Comparison of ENCODE assay signal across 8 mouse cellular contexts in the genomic region with DNA sequence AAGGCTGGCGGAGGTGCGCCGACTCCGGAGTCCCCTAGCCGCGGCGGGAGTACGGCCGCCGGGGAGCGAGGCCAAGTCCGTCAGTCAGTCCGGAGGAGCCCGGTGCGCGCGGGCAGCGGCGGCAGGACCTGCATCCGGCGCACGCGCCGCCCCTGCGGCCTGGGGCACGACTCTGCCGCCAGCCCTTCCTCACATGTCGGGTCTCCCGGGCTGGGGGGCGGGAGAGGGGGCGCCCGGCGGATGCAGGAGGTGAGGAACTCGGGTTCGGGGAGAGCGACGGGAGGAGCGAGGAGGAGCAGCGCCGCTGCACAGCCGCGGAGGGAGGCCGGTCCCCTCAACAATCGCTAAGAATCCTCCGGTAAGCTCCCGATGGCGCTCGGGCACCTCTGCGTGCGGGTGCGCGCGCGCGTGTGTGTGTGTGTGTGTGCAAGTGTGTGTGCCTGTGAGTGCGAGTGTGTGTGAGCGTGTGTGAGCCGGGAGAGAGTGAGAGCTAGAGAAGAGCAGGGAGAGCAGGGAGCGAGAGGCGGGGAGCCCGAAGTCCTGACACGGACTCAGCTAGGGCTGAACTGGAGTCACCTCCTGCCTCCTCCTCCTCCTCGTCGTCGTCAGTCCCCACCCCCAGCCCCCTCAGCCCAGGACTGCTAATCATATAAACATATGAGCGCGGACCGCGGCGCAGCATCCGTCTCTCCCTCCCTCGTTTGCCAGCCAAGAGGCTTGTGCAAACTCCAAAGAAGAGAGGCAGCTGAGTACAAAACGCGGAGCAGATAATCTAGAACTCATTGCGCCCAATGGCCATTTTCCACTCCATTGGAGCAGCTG. TPM values are rescaled to one million over a fixed set of nuclear protein-coding genes. Genes with fewer than 3 reads are reported as not detected.
DNase-seq lines count a peak whose midpoint lies in the region; ATAC-seq and TF ChIP-seq lines count a peak whose summit lies in the region.

No protein-coding gene starts in this region.

- peak overlapping the region; percentile 100 for H3K27ac ChIP-seq in forebrain, embryonic 10.5 days
- peak overlapping the region; percentile 100 for H3K27ac ChIP-seq in heart, embryonic 13.5 days (replicated peaks)
- peak overlapping the region; percentile 81 for H3K27ac ChIP-seq in liver, embryonic 12.5 days
- H3K27ac ChIP-seq in stomach, postnatal 0 days (replicated peaks) = peak overlapping the region; percentile 95

- TF ChIP-seq CTCF in stomach, postnatal 0 days (IDR thresholded peaks at IDR 0.05; ENCODE audit: low read depth) = no peak

- TF ChIP-seq EP300 in stomach, postnatal 0 days (optimal IDR thresholded peaks at IDR 0.05) = no peak

- DNase-seq in forebrain, embryonic 10.5 days (ENCODE audit: extremely low spot score, low spot score) = peak; percentile 90
- DNase-seq in kidney, postnatal 10 days = peak; percentile 92
- peak; percentile 28 for DNase-seq in naive thymus-derived CD4-positive, alpha-beta T cell, adult 2 months (ENCODE audit: low read depth)
- peak; percentile 90 for DNase-seq in stomach, postnatal 0 days (ENCODE audit: low spot score)

- H3K9ac ChIP-seq in heart, embryonic 13.5 days = peak overlapping the region; percentile 95
- peak overlapping the region; percentile 71 for H3K9ac ChIP-seq in liver, embryonic 12.5 days
- peak overlapping the region; percentile 86 for H3K9ac ChIP-seq in stomach, postnatal 0 days (ENCODE audit: low read length)

- H3K4me2 ChIP-seq in heart, embryonic 13.5 days = peak overlapping the region; percentile 88
- peak overlapping the region; percentile 92 for H3K4me2 ChIP-seq in liver, embryonic 12.5 days
- H3K4me2 ChIP-seq in stomach, postnatal 0 days (replicated peaks; ENCODE audit: low read depth) = peak overlapping the region; percentile 91

- ATAC-seq in erythroblast, adult 5-6 weeks (replicated peaks; ENCODE audit: low FRiP score, poor library complexity, severe bottlenecking) = no peak
- peak; percentile 74 for ATAC-seq in heart, embryonic 13.5 days (ENCODE audit: extremely low read depth, insufficient number of reproducible peaks, low FRiP score, low TSS enrichment)
- peak; percentile 84 for ATAC-seq in liver, embryonic 12.5 days
- peak; percentile 90 for ATAC-seq in stomach, postnatal 0 days (ENCODE audit: low FRiP score, low TSS enrichment)

- H3K9me3 ChIP-seq in erythroblast, embryonic 14.5 days (ENCODE audit: control insufficient read depth, low read length) = no peaks in the 10 kb centered on the region
- H3K9me3 ChIP-seq in forebrain, embryonic 10.5 days = no peaks in the 10 kb centered on the region
- H3K9me3 ChIP-seq in heart, embryonic 13.5 days = no peaks in the 10 kb centered on the region
- H3K9me3 ChIP-seq in liver, embryonic 12.5 days (replicated peaks) = no peaks in the 10 kb centered on the region
- no peaks in the 10 kb centered on the region for H3K9me3 ChIP-seq in stomach, postnatal 0 days (ENCODE audit: control insufficient read depth, low read length)

- no peaks in the 10 kb centered on the region for H3K36me3 ChIP-seq in erythroblast, embryonic 14.5 days (ENCODE audit: control insufficient read depth)
- no peaks in the 10 kb centered on the region for H3K36me3 ChIP-seq in forebrain, embryonic 10.5 days (replicated peaks)
- no peaks in the 10 kb centered on the region for H3K36me3 ChIP-seq in heart, embryonic 13.5 days
- H3K36me3 ChIP-seq in liver, embryonic 12.5 days = no peaks in the 10 kb centered on the region
- no peaks in the 10 kb centered on the region for H3K36me3 ChIP-seq in stomach, postnatal 0 days (ENCODE audit: control insufficient read depth, insufficient read depth, low read length)

- H3K27me3 ChIP-seq in erythroblast, embryonic 14.5 days (ENCODE audit: control insufficient read depth) = peaks cover 57% of the 10 kb centered on the region
- H3K27me3 ChIP-seq in forebrain, embryonic 10.5 days (ENCODE audit: poor library complexity, severe bottlenecking) = peaks cover 10% of the 10 kb centered on the region; the same call in 1 of the 2 replicates
- no peaks in the 10 kb centered on the region for H3K27me3 ChIP-seq in heart, embryonic 13.5 days (replicated peaks)
- H3K27me3 ChIP-seq in liver, embryonic 12.5 days (replicated peaks) = peaks cover 55% of the 10 kb centered on the region
- H3K27me3 ChIP-seq in stomach, postnatal 0 days (ENCODE audit: control insufficient read depth, insufficient read depth, low read length) = no peaks in the 10 kb centered on the region

- no peaks in the 10 kb centered on the region for H3K4me1 ChIP-seq in erythroblast, embryonic 14.5 days (ENCODE audit: control insufficient read depth)
- peaks cover 63% of the 10 kb centered on the region for H3K4me1 ChIP-seq in forebrain, embryonic 10.5 days
- H3K4me1 ChIP-seq in heart, embryonic 13.5 days = peaks cover 30% of the 10 kb centered on the region
- peaks cover 42% of the 10 kb centered on the region for H3K4me1 ChIP-seq in liver, embryonic 12.5 days
- no peaks in the 10 kb centered on the region for H3K4me1 ChIP-seq in stomach, postnatal 0 days (replicated peaks; ENCODE audit: control insufficient read depth, insufficient read depth)

- under 1% methylated on average over 74 of the region's 75 CpGs for WGBS in forebrain, embryonic 10.5 days
- WGBS in heart, embryonic 13.5 days = under 1% methylated on average over 62 of the region's 75 CpGs
- under 1% methylated on average over 75 of the region's 75 CpGs for WGBS in liver, embryonic 12.5 days (ENCODE audit: insufficient replicate concordance)
- WGBS in stomach, postnatal 0 days = under 1% methylated on average over 59 of the region's 75 CpGs

- H3K4me3 ChIP-seq in erythroblast, embryonic 14.5 days (replicated peaks) = peak overlapping the region; percentile 57
- peak overlapping the region; percentile 98 for H3K4me3 ChIP-seq in forebrain, embryonic 10.5 days
- H3K4me3 ChIP-seq in heart, embryonic 13.5 days = peak overlapping the region; percentile 96
- peak overlapping the region; percentile 71 for H3K4me3 ChIP-seq in liver, embryonic 12.5 days
- H3K4me3 ChIP-seq in stomach, postnatal 0 days (ENCODE audit: low read depth, low read length) = peak overlapping the region; percentile 95

RNA-seq across cellular contexts. Expression of a gene that starts 1.1 kb away (rescaled TPM):
- 0.01 and 0.02 TPM in 2 replicates for polyA plus RNA-seq in erythroblast, embryonic 14.5 days (2012)
- total RNA-seq in erythroblast, adult 5-6 weeks (2015; ENCODE audit: low replicate concordance) = 0.58 and 1.3 TPM in 2 replicates
- total RNA-seq in erythroblast, adult 5-6 weeks (2017; ENCODE audit: low replicate concordance) = 0.84 and 2.0 TPM in 2 replicates
- polyA plus RNA-seq in forebrain, embryonic 10.5 days (2016; fragmentation: Nextera tagmentation; extraction: Ambion mirVana) = 78.1 and 81.6 TPM in 2 replicates
- 32.6 and 34.4 TPM in 2 replicates for polyA plus RNA-seq in heart, embryonic 13.5 days (2015; fragmentation: Nextera tagmentation; extraction: Ambion mirVana)
- 11.5 and 13.3 TPM in 2 replicates for polyA plus RNA-seq in liver, embryonic 12.5 days (2016; fragmentation: Nextera tagmentation; extraction: Ambion mirVana)
- 34.3 and 35.2 TPM in 2 replicates for polyA plus RNA-seq in stomach, postnatal 0 days (2015; fragmentation: Nextera tagmentation; extraction: Ambion mirVana)

Comparison
In these comparisons a context has a peak if more than half of its experiments do, and no peak if none do; other contexts are left out.
1. DNase-seq: peak in every context shown above with its lines; median percentile 92 in kidney, postnatal 10 days; 90 in forebrain, embryonic 10.5 days; 90 in stomach, postnatal 0 days; 28 in naive thymus-derived CD4-positive, alpha-beta T cell, adult 2 months.
2. RNA of a gene that starts 1.1 kb away (polyA plus RNA-seq): 78.1 to 81.6 TPM in forebrain, embryonic 10.5 days, 32.6 to 34.4 TPM in heart, embryonic 13.5 days, 34.3 to 35.2 TPM in stomach, postnatal 0 days and 11.5 to 13.3 TPM in liver, embryonic 12.5 days; 0.01 to 0.02 TPM in erythroblast, embryonic 14.5 days; every median in the first group is over 10 times any median in the second.
3. Peak in every context shown above with its lines, with median percentiles within 50 percentile points of each other: H3K4me3 ChIP-seq, H3K27ac ChIP-seq, H3K4me2 ChIP-seq and H3K9ac ChIP-seq.